Mouse (Mus musculus): ENCODE results near the gene Cabp1.

DNA sequence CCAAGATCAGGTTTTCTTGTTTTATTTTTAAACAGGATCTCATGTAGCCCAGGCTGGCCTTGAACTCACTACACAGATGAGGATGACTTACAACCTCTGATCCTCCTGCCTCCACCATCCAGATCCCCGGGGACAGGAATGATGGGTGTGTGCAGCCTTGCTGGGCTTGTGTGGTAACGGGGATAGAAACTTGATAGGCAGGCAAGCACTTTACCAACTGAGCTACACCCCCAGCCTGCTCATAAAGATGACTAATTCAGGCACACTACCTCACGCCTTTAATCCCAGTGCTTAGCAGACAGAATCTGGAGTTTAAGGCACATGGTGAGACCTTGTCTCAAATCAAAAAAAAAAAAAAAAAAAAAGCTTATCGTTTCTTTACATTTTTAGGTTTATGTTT is 18.7 kb upstream of the Cabp1 start:
- no peak for TF ChIP-seq NRF1 (IDR thresholded peaks at IDR 0.05; ENCODE audit: insufficient read depth, low read depth, low read length, poor library complexity, severe bottlenecking)
- no peak for TF ChIP-seq KAT2A (conservative IDR thresholded peaks at IDR 0.05; ENCODE audit: low read depth, low read length)
- TF ChIP-seq POLR2AphosphoS5 (IDR thresholded peaks at IDR 0.05; ENCODE audit: borderline replicate concordance, low read depth, low read length): no peak
- no peak for TF ChIP-seq CTCF (IDR thresholded peaks at IDR 0.05 in 2 of 3, conservative IDR thresholded peaks at IDR 0.05 in 1 of 3; ENCODE audit: control insufficient read depth in 1 of 3, insufficient read depth in 1 of 3, low read depth in 2 of 3, low read length in 3 of 3, poor library complexity in 1 of 3, severe bottlenecking in 1 of 3)
- no peak for TF ChIP-seq POLR2AphosphoS2 (IDR thresholded peaks at IDR 0.05; ENCODE audit: low read length)
- no peak for TF ChIP-seq USF2 (IDR thresholded peaks at IDR 0.05; ENCODE audit: borderline replicate concordance in 1 of 2, insufficient read depth in 1 of 2, low read depth in 1 of 2, low read length in 2 of 2)
- TF ChIP-seq ZMIZ1 (IDR thresholded peaks at IDR 0.05; ENCODE audit: low read depth, low read length): no peak
- TF ChIP-seq POLR2A (IDR thresholded peaks at IDR 0.05; ENCODE audit: control insufficient read depth in 1 of 2, insufficient read depth in 1 of 2, low read depth in 1 of 2, low read length in 2 of 2, poor library complexity in 1 of 2): no peak
- no peak for TF ChIP-seq ELF1 (IDR thresholded peaks at IDR 0.05; ENCODE audit: low read depth, low read length)
- TF ChIP-seq MAX (IDR thresholded peaks at IDR 0.05; ENCODE audit: low read length): no peak
- TF ChIP-seq EP300 (IDR thresholded peaks at IDR 0.05; ENCODE audit: low read depth in 1 of 2, low read length in 2 of 2): no peak

Measured in MEL (cell line).